Mouse (Mus musculus) liver, embryonic 15.5 days (tissue): Measurements from ENCODE around the gene Akt1. TPM values are rescaled to one million over a fixed set of nuclear protein-coding genes. Genes with fewer than 3 reads are reported as not detected.

Experiments used
- ATAC-seq: fragments of 200-750 bp; cut with Nextera tagmentation; 2 replicates; pipeline ENCODE4 v1.8.0; 2017; ENCODE audit warnings: moderate number of reproducible peaks, mild to moderate bottlenecking, moderate library complexity; ENCODE audit not compliant: insufficient read depth
- H3K27ac ChIP-seq: fragments of 300-500 bp; sonication (generic); replicated peaks from 2 replicates; pipeline ENCODE4 v1.5.1; 2015; ENCODE audit warnings: mild to moderate bottlenecking, inconsistent platforms
- H3K27me3 ChIP-seq: fragments of 300-500 bp; sonication (generic); 2 replicates; pipeline ENCODE4 v1.6.1; 2015; ENCODE audit warnings: mild to moderate bottlenecking, inconsistent platforms
- H3K36me3 ChIP-seq: fragments of 300-500 bp; sonication (generic); replicated peaks from 2 replicates; pipeline ENCODE4 v1.6.1; 2015; ENCODE audit warnings: moderate library complexity, mild to moderate bottlenecking, inconsistent platforms
- H3K4me1 ChIP-seq: fragments of 300-500 bp; sonication (generic); replicated peaks from 2 replicates; pipeline ENCODE4 v1.6.1; 2015; ENCODE audit warnings: inconsistent platforms
- H3K4me2 ChIP-seq: fragments of 300-500 bp; sonication (generic); 2 replicates; pipeline ENCODE4 v1.6.1; 2015; ENCODE audit warnings: moderate library complexity, mild to moderate bottlenecking, inconsistent platforms
- H3K4me3 ChIP-seq: fragments of 300-500 bp; sonication (generic); replicated peaks from 2 replicates; pipeline ENCODE4 v1.5.1; 2015; ENCODE audit warnings: mild to moderate bottlenecking, inconsistent platforms
- H3K9ac ChIP-seq: fragments of 300-500 bp; sonication (generic); 2 replicates; pipeline ENCODE4 v1.6.1; 2015; ENCODE audit warnings: moderate library complexity, mild to moderate bottlenecking, inconsistent platforms
- H3K9me3 ChIP-seq: fragments of 300-500 bp; sonication (generic); replicated peaks from 2 replicates; pipeline ENCODE4 v1.6.1; 2016; ENCODE audit warnings: inconsistent platforms
- WGBS: fragments of 180-500 bp; shearing (Covaris S2); methylation state at CpG from one replicate; pipeline ENCODE4 v1.1.7; 2015; ENCODE audit warnings: mixed read lengths; ENCODE audit not compliant: insufficient replicate concordance; 5-methylcytosine and 5-hydroxymethylcytosine counted together
- polyA plus RNA-seq: library from polyadenylated mRNA; unstranded; fragments of >200 nt; fragmentation: Nextera tagmentation; extraction: Ambion mirVana; gene quantifications from 2 replicates; pipeline ENCODE4 v1.2.1, GENCODE M21; 2015

The Akt1 gene
- polyA plus RNA-seq, 1 experiment from 2014 or later: 28.4 TPM

GRCm38 (mm10) chr12:112667619-112668297 lies 6.9 kb downstream of the Akt1 start:
- peaks cover 46% of the 10 kb centered on the region for H3K36me3 ChIP-seq
- ATAC-seq: no peak
- 55% methylated on average over 10 of the region's 10 CpGs for WGBS
- H3K27me3 ChIP-seq: no peaks in the 10 kb centered on the region
- peaks cover 50% of the 10 kb centered on the region for H3K4me1 ChIP-seq
- no peak overlapping the region for H3K9ac ChIP-seq
- H3K4me3 ChIP-seq: no peak overlapping the region
- H3K27ac ChIP-seq: 0 out of 2 replicates have a peak overlapping the region, but pooled peaks have one; percentile 9
- no peaks in the 10 kb centered on the region for H3K9me3 ChIP-seq
- H3K4me2 ChIP-seq: no peak overlapping the region

- no peak overlapping the region for H3K27ac ChIP-seq
- no peak overlapping the region for H3K4me2 ChIP-seq
- H3K4me1 ChIP-seq: peaks cover 36% of the 10 kb centered on the region
- no peaks in the 10 kb centered on the region for H3K9me3 ChIP-seq
- no peak overlapping the region for H3K9ac ChIP-seq
- H3K27me3 ChIP-seq: no peaks in the 10 kb centered on the region
- no peak for ATAC-seq
- H3K4me3 ChIP-seq: no peak overlapping the region
- WGBS: 74% methylated on average over 9 of the region's 9 CpGs
- H3K36me3 ChIP-seq: peaks cover 59% of the 10 kb centered on the region
These were observed 8.7 kb downstream of the Akt1 start for GRCm38 (mm10) chr12:112665881-112666544.

GRCm38 (mm10) chr12:112665445-112665844 lies 9.2 kb downstream of the Akt1 start:
- Histone ChIP-seq H3K27ac (no peak overlapping the region), H3K27me3 (no peaks in the 10 kb centered on the region), H3K4me2 (no peak overlapping the region), H3K4me1 (peaks cover 31% of the 10 kb centered on the region), H3K9ac (no peak overlapping the region), H3K36me3 (peaks cover 59% of the 10 kb centered on the region), H3K4me3 (no peak overlapping the region), H3K9me3 (no peaks in the 10 kb centered on the region)
- ATAC-seq: no peak
- WGBS: 74% methylated on average over 18 of the region's 18 CpGs

GRCm38 (mm10) chr12:112664656-112665055 lies 10.0 kb downstream of the Akt1 start:
- Histone ChIP-seq H3K36me3 (peaks cover 54% of the 10 kb centered on the region), H3K4me1 (peaks cover 26% of the 10 kb centered on the region)
- ATAC-seq: no peak

GRCm38 (mm10) chr12:112664124-112664523 lies 10.6 kb downstream of the Akt1 start:
- Histone ChIP-seq H3K27me3 (no peaks in the 10 kb centered on the region), H3K36me3 (peaks cover 55% of the 10 kb centered on the region), H3K27ac (no peak overlapping the region), H3K9ac (no peak overlapping the region), H3K9me3 (no peaks in the 10 kb centered on the region), H3K4me2 (no peak overlapping the region), H3K4me3 (no peak overlapping the region), H3K4me1 (peaks cover 24% of the 10 kb centered on the region)
- no peak for ATAC-seq
- WGBS: 61% methylated on average over 2 of the region's 2 CpGs

More at GRCm38 (mm10) chr12:112664656-112665055, 10.0 kb downstream of the Akt1 start:
- WGBS: 63% methylated on average over 5 of the region's 5 CpGs
- Histone ChIP-seq H3K4me2 (no peak overlapping the region), H3K9ac (no peak overlapping the region), H3K9me3 (no peaks in the 10 kb centered on the region), H3K4me3 (no peak overlapping the region), H3K27me3 (no peaks in the 10 kb centered on the region), H3K27ac (no peak overlapping the region)

GRCm38 (mm10) chr12:112663716-112664115 lies 11.0 kb downstream of the Akt1 start:
- Histone ChIP-seq H3K4me2 (no peak overlapping the region), H3K36me3 (peaks cover 55% of the 10 kb centered on the region), H3K9me3 (no peaks in the 10 kb centered on the region), H3K9ac (no peak overlapping the region), H3K4me1 (peaks cover 20% of the 10 kb centered on the region), H3K4me3 (no peak overlapping the region), H3K27me3 (no peaks in the 10 kb centered on the region), H3K27ac (no peak overlapping the region)
- no peak for ATAC-seq
- 87% methylated on average over 12 of the region's 12 CpGs for WGBS

- H3K9ac ChIP-seq: no peak overlapping the region
- no peak for ATAC-seq
These were observed 11.4 kb downstream of the Akt1 start for GRCm38 (mm10) chr12:112663303-112663702.

GRCm38 (mm10) chr12:112661851-112662250 lies 12.8 kb downstream of the Akt1 start:
- H3K27me3 ChIP-seq: no peaks in the 10 kb centered on the region
- H3K36me3 ChIP-seq: peaks cover 60% of the 10 kb centered on the region
- H3K4me1 ChIP-seq: peaks cover 10% of the 10 kb centered on the region
- no peaks in the 10 kb centered on the region for H3K9me3 ChIP-seq
- no peak overlapping the region for H3K9ac ChIP-seq
- no peak overlapping the region for H3K4me3 ChIP-seq
- 77% methylated on average over 9 of the region's 9 CpGs for WGBS
- H3K4me2 ChIP-seq: no peak overlapping the region
- no peak for ATAC-seq
- H3K27ac ChIP-seq: no peak overlapping the region

More at GRCm38 (mm10) chr12:112663303-112663702, 11.4 kb downstream of the Akt1 start:
- H3K4me2 ChIP-seq: no peak overlapping the region
- 78% methylated on average over 11 of the region's 11 CpGs for whole genome bisulfite sequencing
- H3K27me3 ChIP-seq: no peaks in the 10 kb centered on the region
- H3K9me3 ChIP-seq: no peaks in the 10 kb centered on the region
- peaks cover 55% of the 10 kb centered on the region for H3K36me3 ChIP-seq
- peaks cover 15% of the 10 kb centered on the region for H3K4me1 ChIP-seq
- H3K27ac ChIP-seq: no peak overlapping the region
- H3K4me3 ChIP-seq: no peak overlapping the region

- no peak for ATAC-seq
- Histone ChIP-seq H3K27ac (no peak overlapping the region), H3K9me3 (no peaks in the 10 kb centered on the region), H3K4me1 (peaks cover 10% of the 10 kb centered on the region), H3K27me3 (no peaks in the 10 kb centered on the region), H3K9ac (no peak overlapping the region), H3K4me3 (no peak overlapping the region), H3K36me3 (peaks cover 66% of the 10 kb centered on the region), H3K4me2 (no peak overlapping the region)
- 79% methylated on average over 3 of the region's 3 CpGs for WGBS
These were observed 13.4 kb downstream of the Akt1 start for GRCm38 (mm10) chr12:112661327-112661605.

GRCm38 (mm10) chr12:112660576-112661326 lies 13.9 kb downstream of the Akt1 start:
- peaks cover 7% of the 10 kb centered on the region for H3K4me1 ChIP-seq
- H3K27me3 ChIP-seq: no peaks in the 10 kb centered on the region
- no peak for ATAC-seq
- no peak overlapping the region for H3K27ac ChIP-seq
- no peaks in the 10 kb centered on the region for H3K9me3 ChIP-seq
- 72% methylated on average over 5 of the region's 5 CpGs for WGBS
- H3K9ac ChIP-seq: no peak overlapping the region
- no peak overlapping the region for H3K4me3 ChIP-seq
- no peak overlapping the region for H3K4me2 ChIP-seq
- peaks cover 71% of the 10 kb centered on the region for H3K36me3 ChIP-seq

- H3K36me3 ChIP-seq: peaks cover 83% of the 10 kb centered on the region
- no peak overlapping the region for H3K4me2 ChIP-seq
- H3K4me1 ChIP-seq: 0 out of 2 replicates have a peak, but pooled peaks cover 4% of the 10 kb centered on the region
- 77% methylated on average over 6 of the region's 6 CpGs for WGBS
- no peaks in the 10 kb centered on the region for H3K9me3 ChIP-seq
- no peak overlapping the region for H3K4me3 ChIP-seq
- H3K9ac ChIP-seq: no peak overlapping the region
- ATAC-seq: no peak
- no peaks in the 10 kb centered on the region for H3K27me3 ChIP-seq
- H3K27ac ChIP-seq: no peak overlapping the region
These were observed 15.6 kb downstream of the Akt1 start for GRCm38 (mm10) chr12:112659109-112659508.
